Mouse (Mus musculus): ENCODE results near the gene Fscn2. TPM values are rescaled to one million over a fixed set of nuclear protein-coding genes. Genes with fewer than 3 reads are reported as not detected.
"Not testable (repeated sequence)": the region's sequence is repeated elsewhere in the genome, so short reads cannot be mapped to it uniquely, and the experiment has no call there.

The Fscn2 gene
- polyA plus RNA-seq, 1 experiment from 2014 or later = 1.7 TPM

DNA sequence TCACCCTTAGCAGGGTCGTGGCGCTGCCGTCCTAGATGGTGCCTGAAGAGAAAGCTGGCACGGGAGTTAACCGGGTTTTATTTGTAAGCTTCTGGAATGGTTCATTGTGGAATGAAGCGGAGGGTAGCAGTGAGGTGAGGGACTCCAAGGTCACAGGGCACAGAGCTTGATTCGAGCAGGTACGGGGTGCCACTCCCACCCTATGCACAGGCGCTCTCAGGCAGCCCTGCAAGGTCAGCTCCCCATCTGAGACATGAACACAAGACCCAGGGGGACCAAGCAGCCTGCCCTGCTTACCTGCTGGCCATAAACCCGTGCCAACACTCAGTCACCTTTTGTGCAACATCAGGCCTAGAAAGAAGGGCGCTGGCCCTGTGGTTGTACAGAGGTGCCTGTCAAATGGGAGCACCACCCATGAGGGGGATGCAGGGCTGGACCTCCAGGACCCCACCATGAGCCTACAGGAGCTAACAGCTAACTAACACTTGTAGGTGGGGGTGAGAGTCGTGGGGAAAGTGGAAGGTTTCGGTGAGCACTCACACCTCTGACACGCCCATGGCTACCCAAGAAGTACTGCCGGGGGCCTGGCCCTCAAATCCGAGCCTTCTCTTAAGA lies 11.9 kb upstream of the Fscn2 start:
- H3K27ac ChIP-seq (replicated peaks; ENCODE audit: low read depth, low read length) = peak overlapping the region; percentile 100
- H3K4me3 ChIP-seq (replicated peaks; ENCODE audit: low read depth, low read length) = peak overlapping the region; percentile 100
- DNase-seq (peak; percentile 68), ATAC-seq (ENCODE audit: low FRiP score, low TSS enrichment) (0 out of 2 replicates have a peak, but pooled peaks have one; percentile 2)
- H3K27me3 ChIP-seq (ENCODE audit: control insufficient read depth, insufficient read depth, low read length) = no peaks in the 10 kb centered on the region
- peak overlapping the region; percentile 100 for H3K9ac ChIP-seq (replicated peaks; ENCODE audit: low read length)
- H3K4me2 ChIP-seq (ENCODE audit: low read length) = peak overlapping the region; percentile 99
- H3K36me3 ChIP-seq (ENCODE audit: control insufficient read depth, insufficient read depth, low read length) = peaks cover 21% of the 10 kb centered on the region
- peaks cover 31% of the 10 kb centered on the region for H3K4me1 ChIP-seq (ENCODE audit: control insufficient read depth, insufficient read depth, low read length)
- no peaks in the 10 kb centered on the region for H3K9me3 ChIP-seq (ENCODE audit: control insufficient read depth, low read length)
- 3% methylated on average over 16 of the region's 16 CpGs for WGBS

GRCm38 (mm10) chr11:120349986-120350702 lies 11.2 kb upstream of the Fscn2 start:
- ATAC-seq (ENCODE audit: low FRiP score, low TSS enrichment) (peak; percentile 67), DNase-seq (peak; percentile 96)
- H3K9ac ChIP-seq (replicated peaks; ENCODE audit: low read length) = peak overlapping the region; percentile 100
- H3K36me3 ChIP-seq (ENCODE audit: control insufficient read depth, insufficient read depth, low read length) = peaks cover 14% of the 10 kb centered on the region
- H3K4me1 ChIP-seq (ENCODE audit: control insufficient read depth, insufficient read depth, low read length) = peaks cover 28% of the 10 kb centered on the region
- no peaks in the 10 kb centered on the region for H3K27me3 ChIP-seq (ENCODE audit: control insufficient read depth, insufficient read depth, low read length)
- H3K9me3 ChIP-seq (ENCODE audit: control insufficient read depth, low read length) = no peaks in the 10 kb centered on the region
- H3K4me2 ChIP-seq (ENCODE audit: low read length) = peak overlapping the region; percentile 99
- peak overlapping the region; percentile 100 for H3K4me3 ChIP-seq (replicated peaks; ENCODE audit: low read depth, low read length)
- H3K27ac ChIP-seq (replicated peaks; ENCODE audit: low read depth, low read length) = peak overlapping the region; percentile 100
- 1% methylated on average over 68 of the region's 68 CpGs for WGBS

DNA sequence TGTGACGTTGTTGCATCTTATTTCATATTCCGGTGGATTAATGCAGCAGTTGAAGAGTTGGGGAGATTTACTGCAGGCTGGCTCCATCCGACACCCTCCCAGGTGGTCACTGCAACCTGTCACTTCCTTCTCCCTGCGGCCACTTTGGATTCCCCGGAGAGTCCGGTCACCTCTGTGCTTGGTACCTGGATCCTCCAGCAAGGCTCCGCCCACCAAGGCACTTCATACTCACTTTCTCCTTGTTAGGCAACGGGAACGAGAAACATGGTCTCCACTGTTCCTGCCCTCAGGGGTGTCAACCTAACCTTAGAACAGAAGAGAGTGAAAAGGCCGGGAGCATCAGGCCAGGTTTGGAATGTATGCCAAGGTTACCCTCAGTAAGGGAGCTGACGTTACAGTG lies 10.6 kb upstream of the Fscn2 start:
- no peak for ATAC-seq (ENCODE audit: low FRiP score, low TSS enrichment)

DNA sequence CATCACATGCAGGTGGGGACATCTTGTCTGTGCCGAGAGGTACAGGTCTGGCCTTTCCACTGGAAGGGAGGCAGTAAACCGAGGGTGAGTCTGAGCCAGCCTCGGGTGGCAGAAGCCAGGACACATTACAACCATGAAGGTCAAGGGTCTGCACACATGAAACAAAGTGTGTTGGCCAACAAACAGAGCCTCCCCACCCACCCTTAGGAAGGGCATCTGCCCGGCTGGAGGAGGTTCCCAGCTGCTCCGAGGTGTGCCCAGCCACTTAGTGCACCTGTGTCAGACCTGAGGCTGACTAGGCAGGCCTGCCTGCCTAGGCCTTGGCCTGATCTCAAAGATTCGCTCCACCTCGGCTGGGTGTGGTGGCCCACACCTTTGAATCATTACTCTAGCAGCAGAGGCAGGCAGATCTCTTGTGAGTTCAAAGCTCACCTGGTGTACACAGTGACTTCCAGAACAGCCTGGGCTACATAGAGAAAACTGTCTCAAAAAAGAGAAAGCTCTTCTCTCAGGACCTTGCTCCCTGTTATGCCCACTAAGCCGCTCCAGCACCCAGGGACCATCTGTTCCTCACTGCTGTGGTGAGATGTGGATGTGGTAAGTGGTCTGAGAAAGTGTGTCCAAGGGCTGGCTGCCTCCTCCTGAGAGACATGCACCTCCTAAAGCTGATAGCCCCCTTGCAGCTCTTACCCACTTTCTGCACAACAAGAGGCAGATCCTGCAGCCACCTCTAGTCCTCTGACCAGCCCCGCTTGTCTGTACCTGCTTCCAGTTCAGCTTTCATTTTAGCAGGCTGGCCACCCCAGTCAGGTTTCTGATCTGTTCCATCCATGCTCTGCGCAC lies 9.9 kb upstream of the Fscn2 start:
- no peak overlapping the region for H3K4me3 ChIP-seq (replicated peaks; ENCODE audit: low read depth, low read length)
- no peaks in the 10 kb centered on the region for H3K27me3 ChIP-seq (ENCODE audit: control insufficient read depth, insufficient read depth, low read length)
- DNase-seq (no peak), ATAC-seq (ENCODE audit: low FRiP score, low TSS enrichment) (no peak)
- H3K27ac ChIP-seq (replicated peaks; ENCODE audit: low read depth, low read length) = peak overlapping the region; percentile 100
- peaks cover 8% of the 10 kb centered on the region for H3K36me3 ChIP-seq (ENCODE audit: control insufficient read depth, insufficient read depth, low read length)
- 88% methylated on average over 10 of the region's 10 CpGs for WGBS
- peaks cover 25% of the 10 kb centered on the region for H3K4me1 ChIP-seq (ENCODE audit: control insufficient read depth, insufficient read depth, low read length)
- no peaks in the 10 kb centered on the region for H3K9me3 ChIP-seq (ENCODE audit: control insufficient read depth, low read length)
- peak overlapping the region; percentile 99 for H3K4me2 ChIP-seq (ENCODE audit: low read length)
- 0 out of 2 replicates have a peak overlapping the region, but pooled peaks have one; percentile 100 for H3K9ac ChIP-seq (replicated peaks; ENCODE audit: low read length)

More for the DNA sequence above, 10.6 kb upstream of the Fscn2 start:
- Histone ChIP-seq H3K27me3 (ENCODE audit: control insufficient read depth, insufficient read depth, low read length) (no peaks in the 10 kb centered on the region), H3K27ac (replicated peaks; ENCODE audit: low read depth, low read length) (peak overlapping the region; percentile 100), H3K36me3 (ENCODE audit: control insufficient read depth, insufficient read depth, low read length) (peaks cover 10% of the 10 kb centered on the region), H3K4me3 (replicated peaks; ENCODE audit: low read depth, low read length) (peak overlapping the region; percentile 100), H3K4me2 (ENCODE audit: low read length) (peak overlapping the region; percentile 99), H3K4me1 (ENCODE audit: control insufficient read depth, insufficient read depth, low read length) (peaks cover 25% of the 10 kb centered on the region), H3K9ac (replicated peaks; ENCODE audit: low read length) (peak overlapping the region; percentile 100), H3K9me3 (ENCODE audit: control insufficient read depth, low read length) (no peaks in the 10 kb centered on the region)
- 18% methylated on average over 11 of the region's 11 CpGs for WGBS
- no peak for DNase-seq

GRCm38 (mm10) chr11:120352093-120352350 lies 9.3 kb upstream of the Fscn2 start:
- H3K36me3 ChIP-seq (ENCODE audit: control insufficient read depth, insufficient read depth, low read length); H3K4me3 ChIP-seq (replicated peaks; ENCODE audit: low read depth, low read length); DNase-seq; H3K27me3 ChIP-seq (ENCODE audit: control insufficient read depth, insufficient read depth, low read length); H3K9ac ChIP-seq (replicated peaks; ENCODE audit: low read length); H3K4me2 ChIP-seq (ENCODE audit: low read length); H3K9me3 ChIP-seq (ENCODE audit: control insufficient read depth, low read length); ATAC-seq (ENCODE audit: low FRiP score, low TSS enrichment): not testable (repeated sequence)
- peaks cover 25% of the 10 kb centered on the region for H3K4me1 ChIP-seq (ENCODE audit: control insufficient read depth, insufficient read depth, low read length)
- peak overlapping the region; percentile 100; the same call in 1 of the 2 replicates for H3K27ac ChIP-seq (replicated peaks; ENCODE audit: low read depth, low read length)
- WGBS = 93% methylated on average over 5 of the region's 5 CpGs

DNA sequence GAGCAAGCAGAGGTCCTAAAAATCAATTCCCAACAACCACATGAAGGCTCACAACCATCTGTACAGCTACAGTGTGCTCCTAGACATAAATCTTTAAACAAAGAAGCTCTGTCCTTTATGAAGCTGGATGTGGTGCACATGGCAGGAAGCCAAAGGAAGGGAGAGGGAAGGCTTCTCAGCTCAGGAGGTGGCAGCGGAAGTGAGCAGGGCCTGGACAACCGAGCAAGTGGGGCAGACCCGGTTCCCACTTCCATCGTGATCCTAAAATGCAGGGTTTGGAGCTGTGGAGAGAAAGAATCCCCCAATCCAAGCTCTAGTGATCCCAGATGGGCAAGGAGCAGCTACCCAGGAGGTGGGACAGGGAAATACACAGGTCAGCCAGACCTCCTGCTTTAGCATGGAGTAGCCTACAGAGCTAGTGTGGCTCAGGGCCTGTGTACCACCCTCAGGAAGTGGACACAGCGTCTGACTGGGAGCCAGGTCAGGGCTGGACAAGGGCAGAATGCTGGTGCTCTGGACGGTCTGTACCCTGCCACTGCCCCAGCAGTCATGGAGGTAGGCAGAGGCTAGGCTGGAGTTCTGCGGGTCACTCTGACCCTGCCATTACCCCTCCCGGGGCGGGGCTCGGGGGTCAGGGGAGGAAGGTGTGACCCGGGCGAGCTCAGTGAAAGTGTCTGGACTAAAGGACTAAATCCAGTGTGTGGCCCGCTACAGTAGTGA lies 8.6 kb upstream of the Fscn2 start:
- no peak overlapping the region for H3K4me3 ChIP-seq (replicated peaks; ENCODE audit: low read depth, low read length)
- DNase-seq (peak; percentile 69), ATAC-seq (ENCODE audit: low FRiP score, low TSS enrichment) (no peak)
- no peak overlapping the region for H3K4me2 ChIP-seq (ENCODE audit: low read length)
- WGBS = 71% methylated on average over 13 of the region's 13 CpGs
- H3K4me1 ChIP-seq (ENCODE audit: control insufficient read depth, insufficient read depth, low read length) = peaks cover 30% of the 10 kb centered on the region
- H3K27me3 ChIP-seq (ENCODE audit: control insufficient read depth, insufficient read depth, low read length) = no peaks in the 10 kb centered on the region
- no peaks in the 10 kb centered on the region for H3K36me3 ChIP-seq (ENCODE audit: control insufficient read depth, insufficient read depth, low read length)
- peak overlapping the region; percentile 53 for H3K27ac ChIP-seq (replicated peaks; ENCODE audit: low read depth, low read length)
- no peak overlapping the region for H3K9ac ChIP-seq (replicated peaks; ENCODE audit: low read length)
- H3K9me3 ChIP-seq (ENCODE audit: control insufficient read depth, low read length) = no peaks in the 10 kb centered on the region

DNA sequence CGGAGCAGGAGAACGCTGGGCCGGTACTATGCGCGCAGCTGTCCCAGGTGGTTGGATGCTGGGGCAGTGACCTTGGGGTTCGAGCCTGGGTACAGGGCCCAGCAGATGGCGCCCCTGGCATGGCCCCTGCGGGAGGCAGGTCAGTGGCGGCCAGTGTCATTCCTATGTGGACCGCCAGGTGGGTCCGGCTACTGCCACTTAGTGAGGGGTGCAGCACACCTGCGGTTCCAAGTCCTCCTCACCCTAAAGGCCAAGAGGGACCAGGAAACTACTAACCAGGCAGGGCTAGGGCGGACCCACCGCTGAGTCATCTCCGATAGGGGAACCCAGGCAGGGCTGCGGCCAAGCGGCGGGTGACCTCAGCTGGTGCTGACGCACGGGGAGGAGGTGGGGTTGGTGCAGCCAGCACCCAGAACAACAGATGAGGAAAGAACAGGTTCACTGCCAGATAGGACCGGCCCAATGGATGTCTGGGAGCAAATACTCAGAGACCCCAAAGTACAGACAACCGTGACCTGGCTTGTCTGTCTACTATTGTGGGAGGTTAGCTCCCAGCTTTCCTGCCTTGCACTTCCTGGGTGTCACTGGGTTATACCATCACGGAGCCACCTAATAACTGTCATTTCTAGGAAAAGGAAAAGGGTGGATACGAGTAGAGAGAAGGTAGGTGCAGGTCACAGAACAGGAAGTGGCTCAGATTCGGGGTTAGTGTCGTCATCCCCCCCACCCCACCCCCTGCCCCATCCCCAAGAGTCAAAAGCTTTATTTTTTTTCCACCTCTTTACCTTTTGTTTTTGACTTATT lies 7.6 kb upstream of the Fscn2 start:
- no peak overlapping the region for H3K4me3 ChIP-seq (replicated peaks; ENCODE audit: low read depth, low read length)
- no peak for ATAC-seq (ENCODE audit: low FRiP score, low TSS enrichment)
- peaks cover 40% of the 10 kb centered on the region for H3K4me1 ChIP-seq (ENCODE audit: control insufficient read depth, insufficient read depth, low read length)
- 26% methylated on average over 26 of the region's 26 CpGs for WGBS
- no peak overlapping the region for H3K4me2 ChIP-seq (ENCODE audit: low read length)
- H3K36me3 ChIP-seq (ENCODE audit: control insufficient read depth, insufficient read depth, low read length) = no peaks in the 10 kb centered on the region
- no peaks in the 10 kb centered on the region for H3K27me3 ChIP-seq (ENCODE audit: control insufficient read depth, insufficient read depth, low read length)
- 0 out of 2 replicates have a peak overlapping the region, but pooled peaks have one; percentile 20 for H3K27ac ChIP-seq (replicated peaks; ENCODE audit: low read depth, low read length)
- peak; percentile 61 for DNase-seq
- no peaks in the 10 kb centered on the region for H3K9me3 ChIP-seq (ENCODE audit: control insufficient read depth, low read length)
- H3K9ac ChIP-seq (replicated peaks; ENCODE audit: low read length) = no peak overlapping the region
